Mouse (Mus musculus) heart, adult 2 months (tissue): Measurements from ENCODE around the gene Dmpk.

Source experiments
- CTCF ChIP-seq: fragments of 200-600 bp; IDR thresholded peaks from 2 replicates; pipeline ENCODE4 v1.8.1; 2022; ENCODE audit warnings: antibody characterized with exemption, mild to moderate bottlenecking, moderate library complexity
- EP300 ChIP-seq: fragments of 200-500 bp; IDR thresholded peaks from 2 replicates; pipeline ENCODE4 v1.6.1; 2011; ENCODE audit warnings: low read depth, low read length, control low read depth; ENCODE audit not compliant: insufficient read depth
- POLR2A ChIP-seq: fragments of 200-500 bp; IDR thresholded peaks from 2 replicates; pipeline ENCODE4 v1.6.1; 2011; ENCODE audit warnings: mild to moderate bottlenecking, low read depth, low read length, control low read depth; ENCODE audit not compliant: insufficient read depth

DNA sequence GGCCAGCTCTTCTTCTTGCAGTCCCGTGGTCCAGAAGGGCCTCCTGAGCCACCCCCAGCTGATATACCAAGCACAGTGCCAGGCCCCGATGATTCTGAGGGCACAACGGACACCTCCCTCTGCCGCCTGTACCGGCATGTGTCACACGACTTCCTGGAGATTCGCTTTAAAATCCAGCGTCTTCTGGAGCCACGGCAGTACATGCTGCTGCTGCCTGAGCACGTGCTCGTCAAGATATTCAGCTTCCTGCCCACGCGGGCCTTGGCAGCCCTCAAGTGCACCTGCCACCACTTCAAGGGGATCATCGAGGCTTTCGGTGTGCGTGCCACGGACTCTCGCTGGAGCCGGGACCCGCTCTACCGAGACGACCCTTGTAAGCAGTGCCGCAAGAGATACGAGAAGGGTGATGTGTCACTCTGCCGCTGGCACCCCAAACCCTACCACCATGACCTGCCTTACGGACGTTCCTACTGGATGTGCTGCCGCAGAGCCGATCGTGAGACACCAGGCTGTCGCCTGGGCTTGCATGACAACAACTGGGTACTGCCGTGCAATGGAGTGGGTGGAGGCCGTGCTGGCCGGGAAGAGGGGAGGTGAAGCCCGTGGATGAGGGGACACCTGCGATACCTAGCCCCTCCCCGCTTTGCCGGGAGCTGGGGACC lies 53.2 kb downstream of the Dmpk start:
- TF ChIP-seq POLR2A (no peak), CTCF (no peak), EP300 (no peak)
